Mouse (Mus musculus) intestine, postnatal 0 days (tissue): Measurements from ENCODE around the gene Trim3. TPM values are rescaled to one million over a fixed set of nuclear protein-coding genes. Genes with fewer than 3 reads are reported as not detected.

Experiments
- ATAC-seq: fragments of 200-750 bp; cut with Nextera tagmentation; 2 replicates; pipeline ENCODE4 v1.8.0; 2017; ENCODE audit warnings: mild to moderate bottlenecking, moderate TSS enrichment, moderate library complexity
- H3K27ac ChIP-seq: fragments of 300-500 bp; sonication (generic); 2 replicates; pipeline ENCODE4 v1.5.1; 2014; ENCODE audit warnings: mild to moderate bottlenecking, low read depth, low read length, moderate library complexity
- H3K27me3 ChIP-seq: fragments of 300-500 bp; sonication (generic); replicated peaks from 2 replicates; pipeline ENCODE4 v1.6.1; 2014; ENCODE audit warnings: low read length, mixed read lengths; ENCODE audit not compliant: control insufficient read depth, insufficient read depth
- H3K36me3 ChIP-seq: fragments of 300-500 bp; sonication (generic); 2 replicates; pipeline ENCODE4 v1.6.1; 2014; ENCODE audit warnings: mild to moderate bottlenecking, moderate library complexity; ENCODE audit not compliant: control insufficient read depth, insufficient read depth
- H3K4me1 ChIP-seq: fragments of 300-500 bp; sonication (generic); replicated peaks from 2 replicates; pipeline ENCODE4 v1.6.1; 2014; ENCODE audit warnings: antibody characterized with exemption, low read length, mixed read lengths; ENCODE audit not compliant: control insufficient read depth, insufficient read depth
- H3K4me2 ChIP-seq: fragments of 300-500 bp; sonication (generic); replicated peaks from 2 replicates; pipeline ENCODE4 v1.6.1; 2014; ENCODE audit warnings: low read depth, mild to moderate bottlenecking, moderate library complexity
- H3K4me3 ChIP-seq: fragments of 300-500 bp; sonication (generic); 2 replicates; pipeline ENCODE4 v1.5.1; 2014; ENCODE audit warnings: low read depth, low read length
- H3K9ac ChIP-seq: fragments of 300-500 bp; sonication (generic); 2 replicates; pipeline ENCODE4 v1.6.1; 2014; ENCODE audit warnings: mild to moderate bottlenecking, low read depth, low read length
- H3K9me3 ChIP-seq: fragments of 300-500 bp; sonication (generic); 2 replicates; pipeline ENCODE4 v1.6.1; 2016; ENCODE audit warnings: mixed run types; ENCODE audit not compliant: control insufficient read depth
- CTCF ChIP-seq: sonication (generic); IDR thresholded peaks from 2 replicates; pipeline ENCODE4 v1.5.1; 2016; ENCODE audit warnings: low read depth, mild to moderate bottlenecking, control low read depth, antibody characterized with exemption, moderate library complexity
- WGBS: fragments of 180-500 bp; shearing (Covaris S2); extraction: QIAGEN DNeasy Blood & Tissue Kit; methylation state at CpG from one replicate; pipeline ENCODE4 v1.1.7; 2014; 5-methylcytosine and 5-hydroxymethylcytosine counted together
- polyA plus RNA-seq: library from polyadenylated mRNA; unstranded; fragments of >200 nt; fragmentation: Nextera tagmentation; extraction: Ambion mirVana; gene quantifications from 2 replicates; pipeline ENCODE4 v1.2.1, GENCODE M21; 2015

Trim3 gene
- polyA plus RNA-seq, 1 experiment from 2014 or later: 7.4 TPM

- Histone ChIP-seq H3K4me3 (peak overlapping the region; percentile 83), H3K27me3 (no peaks in the 10 kb centered on the region), H3K4me2 (peak overlapping the region; percentile 94), H3K9me3 (no peaks in the 10 kb centered on the region), H3K9ac (peak overlapping the region; percentile 69), H3K36me3 (peaks cover 22% of the 10 kb centered on the region), H3K27ac (no peak overlapping the region), H3K4me1 (no peaks in the 10 kb centered on the region)
- no peak for ATAC-seq
- 29% methylated on average over 4 of the region's 4 CpGs for WGBS
- TF ChIP-seq CTCF: no peak
Measured at GRCm38 (mm10) chr7:105632551-105632972, 809 bp downstream of the Trim3 start.

- no peak for TF ChIP-seq CTCF
- Histone ChIP-seq H3K27me3 (no peaks in the 10 kb centered on the region), H3K4me3 (no peak overlapping the region), H3K36me3 (peaks cover 10% of the 10 kb centered on the region; the same call in 1 of the 2 replicates), H3K9ac (no peak overlapping the region), H3K9me3 (no peaks in the 10 kb centered on the region), H3K27ac (no peak overlapping the region), H3K4me1 (no peaks in the 10 kb centered on the region), H3K4me2 (no peak overlapping the region)
- no peak for ATAC-seq
- WGBS: 30% methylated on average over 3 of the region's 3 CpGs
Measured at GRCm38 (mm10) chr7:105628633-105629032, 4.7 kb downstream of the Trim3 start.

GRCm38 (mm10) chr7:105625397-105625796, 8.0 kb downstream of the Trim3 start:
- 88% methylated on average over 6 of the region's 6 CpGs for WGBS
- Histone ChIP-seq H3K4me1 (no peaks in the 10 kb centered on the region), H3K27ac (no peak overlapping the region), H3K4me2 (no peak overlapping the region), H3K9me3 (no peaks in the 10 kb centered on the region), H3K4me3 (no peak overlapping the region), H3K9ac (no peak overlapping the region), H3K36me3 (peaks cover 21% of the 10 kb centered on the region), H3K27me3 (no peaks in the 10 kb centered on the region)
- TF ChIP-seq CTCF: no peak
- 0 out of 2 replicates have a peak, but pooled peaks have one; percentile 13 for ATAC-seq

- Histone ChIP-seq H3K4me2 (no peak overlapping the region), H3K4me1 (no peaks in the 10 kb centered on the region), H3K27me3 (no peaks in the 10 kb centered on the region), H3K9ac (no peak overlapping the region), H3K27ac (no peak overlapping the region), H3K36me3 (peaks cover 53% of the 10 kb centered on the region), H3K4me3 (no peak overlapping the region), H3K9me3 (no peaks in the 10 kb centered on the region)
- no peak for TF ChIP-seq CTCF
- 71% methylated on average over 8 of the region's 8 CpGs for WGBS
- ATAC-seq: no peak
Measured at GRCm38 (mm10) chr7:105621646-105622292, 11.6 kb downstream of the Trim3 start.

- Histone ChIP-seq H3K4me2 (no peak overlapping the region), H3K4me1 (no peaks in the 10 kb centered on the region), H3K4me3 (no peak overlapping the region), H3K27me3 (no peaks in the 10 kb centered on the region), H3K36me3 (peaks cover 57% of the 10 kb centered on the region), H3K9ac (no peak overlapping the region), H3K27ac (no peak overlapping the region), H3K9me3 (no peaks in the 10 kb centered on the region)
- no peak for TF ChIP-seq CTCF
- 76% methylated on average over 4 of the region's 4 CpGs for WGBS
- ATAC-seq: no peak
Measured at GRCm38 (mm10) chr7:105621053-105621452, 12.3 kb downstream of the Trim3 start.

GRCm38 (mm10) chr7:105619701-105620100, 13.7 kb downstream of the Trim3 start:
- Histone ChIP-seq H3K4me2 (no peak overlapping the region), H3K9me3 (no peaks in the 10 kb centered on the region), H3K4me1 (no peaks in the 10 kb centered on the region), H3K36me3 (peaks cover 61% of the 10 kb centered on the region), H3K27ac (no peak overlapping the region), H3K27me3 (no peaks in the 10 kb centered on the region), H3K4me3 (no peak overlapping the region), H3K9ac (no peak overlapping the region)
- 41% methylated on average over 3 of the region's 3 CpGs for WGBS
- no peak for ATAC-seq
- no peak for TF ChIP-seq CTCF
